Mouse (Mus musculus): Measurements from ENCODE around the gene Cntrl. TPM values are rescaled to one million over a fixed set of nuclear protein-coding genes. Genes with fewer than 3 reads are reported as not detected.

Cntrl gene
- 8.4 and 13.7 TPM in 2 replicates for polyA plus RNA-seq (2015; fragmentation: Nextera tagmentation; extraction: Ambion mirVana)

DNA sequence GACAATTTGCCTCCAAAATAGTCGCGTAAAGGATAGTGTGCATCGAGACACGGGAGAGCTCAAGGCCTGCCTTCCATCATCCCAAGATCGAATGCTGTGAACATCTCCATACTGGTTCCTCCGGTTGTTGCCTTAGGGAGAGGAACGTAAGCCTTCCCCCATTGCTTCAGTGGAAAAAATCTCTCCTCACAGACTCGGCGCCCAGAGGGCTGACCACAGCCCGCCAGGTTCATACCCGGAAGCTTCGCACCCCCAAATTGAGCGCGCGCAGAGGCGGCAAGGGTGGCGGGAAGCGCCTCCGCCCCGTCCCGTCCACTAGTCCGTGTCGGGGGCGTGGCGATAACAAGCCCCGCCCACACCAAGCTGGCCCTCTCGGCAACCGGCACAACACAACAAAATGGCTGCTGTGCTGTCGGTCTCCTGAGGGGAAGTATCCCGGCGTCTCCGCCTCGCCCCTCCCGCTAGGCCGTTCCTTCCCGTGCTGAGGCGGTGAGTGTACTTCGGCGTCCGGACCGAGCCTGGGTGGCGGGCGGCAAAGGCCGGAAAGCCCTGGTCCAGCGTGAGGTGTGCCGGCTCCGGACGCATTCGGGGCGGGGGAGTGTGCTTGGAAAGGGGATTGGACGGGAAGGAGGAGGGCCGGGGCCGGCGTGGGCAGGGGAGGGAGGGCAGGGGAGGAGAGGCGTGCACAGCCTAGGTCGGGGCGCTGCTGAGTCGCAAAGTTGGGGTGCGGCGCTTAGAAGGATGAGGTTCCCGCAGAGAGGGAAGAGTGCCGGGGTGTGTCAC, at the start of gene Cntrl:
Gene Cntrl, plus strand, starts transcription at position 352 of the 783 bp plus-strand sequence.
- peak within 1 kb of the TSS; percentile 85 for H3K4me3 ChIP-seq (replicated peaks)
- WGBS, result under 1% methylated on average over 62 of the region's 62 CpGs

DNA sequence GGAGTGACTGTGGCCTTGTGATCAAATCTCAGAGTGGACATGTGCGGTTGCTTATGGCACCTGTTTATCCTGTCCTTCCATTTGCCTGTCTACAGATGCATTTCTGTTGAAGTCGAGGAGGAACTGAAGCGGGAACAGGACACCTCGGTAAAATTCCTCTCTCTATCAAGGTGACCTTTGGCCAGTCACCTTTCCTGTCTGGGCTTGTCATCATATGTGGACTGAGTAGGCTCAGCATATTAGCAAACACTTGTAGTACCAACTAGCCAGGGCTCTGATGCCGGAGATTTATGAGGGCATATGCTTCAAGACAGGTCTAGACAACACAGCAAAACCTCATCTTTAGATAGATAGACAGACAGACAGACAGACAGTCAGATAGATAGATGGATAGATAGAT, 49.0 kb upstream of the Cntrl start:
- H3K27ac ChIP-seq (replicated peaks), result no peak overlapping the region
- ATAC-seq (ENCODE audit: low FRiP score), result no peak
- WGBS, result 93% methylated on average over 5 of the region's 5 CpGs
- no peaks in the 10 kb centered on the region for H3K36me3 ChIP-seq
- no peaks in the 10 kb centered on the region for H3K4me1 ChIP-seq
- H3K4me2 ChIP-seq, result no peak overlapping the region
- H3K9me3 ChIP-seq (replicated peaks), result no peaks in the 10 kb centered on the region
- H3K9ac ChIP-seq (replicated peaks), result no peak overlapping the region
- H3K27me3 ChIP-seq (replicated peaks), result no peaks in the 10 kb centered on the region
- no peak overlapping the region for H3K4me3 ChIP-seq (replicated peaks)

More for the DNA sequence above, at the start of gene Cntrl:
- Histone ChIP-seq H3K9me3 (replicated peaks) (no peaks in the 10 kb centered on the region), H3K36me3 (no peaks in the 10 kb centered on the region), H3K9ac (replicated peaks) (peak within 1 kb of the TSS; percentile 76), H3K27me3 (replicated peaks) (0 out of 2 replicates have a peak, but pooled peaks cover 2% of the 10 kb centered on the region), H3K4me2 (peak within 1 kb of the TSS; percentile 64), H3K4me1 (peaks cover 16% of the 10 kb centered on the region), H3K27ac (replicated peaks) (peak within 1 kb of the TSS; percentile 91)
- ATAC-seq (ENCODE audit: low FRiP score), result peak; percentile 97

DNA sequence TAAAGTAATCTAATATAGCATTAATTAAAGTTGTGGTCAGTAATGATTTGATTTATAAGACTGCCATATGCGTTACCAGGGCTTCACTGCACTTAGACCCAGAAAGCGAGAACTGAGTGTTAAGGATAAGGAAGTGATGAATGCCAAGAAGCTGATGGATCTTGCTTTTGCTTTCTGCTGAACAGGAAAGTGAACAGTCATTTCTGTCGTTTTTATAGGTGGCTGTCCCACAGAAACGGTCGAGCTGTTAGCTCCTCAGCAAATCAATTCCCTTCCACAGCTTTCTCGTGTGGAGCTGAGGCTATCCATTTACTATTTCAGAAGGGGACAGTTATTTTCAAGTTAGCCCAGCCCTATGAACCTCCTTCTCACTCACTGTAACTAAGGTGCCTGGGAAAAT, 48.4 kb upstream of the Cntrl start:
- Histone ChIP-seq H3K9me3 (replicated peaks) (no peaks in the 10 kb centered on the region), H3K4me3 (replicated peaks) (no peak overlapping the region), H3K27me3 (replicated peaks) (no peaks in the 10 kb centered on the region), H3K27ac (replicated peaks) (no peak overlapping the region), H3K36me3 (no peaks in the 10 kb centered on the region), H3K4me1 (no peaks in the 10 kb centered on the region), H3K4me2 (no peak overlapping the region), H3K9ac (replicated peaks) (no peak overlapping the region)
- WGBS, result 75% methylated on average over 6 of the region's 6 CpGs
- no peak for ATAC-seq (ENCODE audit: low FRiP score)

DNA sequence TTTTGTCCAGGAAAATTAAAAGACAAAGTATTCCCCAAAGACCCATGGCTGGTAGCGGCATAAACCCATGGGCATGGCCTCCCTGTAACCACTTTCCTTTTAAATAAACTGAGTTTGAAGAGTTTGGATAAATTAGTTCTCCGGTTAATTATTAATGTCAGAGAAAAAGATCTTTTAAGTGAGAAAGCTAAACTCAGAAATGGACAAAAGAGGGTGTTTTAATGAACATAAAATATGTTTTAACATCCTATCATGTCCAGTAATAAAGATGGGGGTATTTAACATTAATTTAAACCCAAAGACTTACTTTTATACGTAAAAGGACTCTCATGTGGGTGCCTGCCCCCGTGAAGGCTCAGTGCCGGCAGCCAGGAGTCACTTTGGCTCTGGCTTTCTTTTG, 48.0 kb upstream of the Cntrl start, which contains the start of gene Hc:
Gene Hc, minus strand, starts transcription at position 101 of the 400 bp plus-strand sequence.
- H3K36me3 ChIP-seq, result no peaks in the 10 kb centered on the region
- no peak for ATAC-seq (ENCODE audit: low FRiP score)
- H3K9ac ChIP-seq (replicated peaks), result no peak within 1 kb of the TSS
- no peak within 1 kb of the TSS for H3K27ac ChIP-seq (replicated peaks)
- no peak within 1 kb of the TSS for H3K4me2 ChIP-seq
- no peaks in the 10 kb centered on the region for H3K27me3 ChIP-seq (replicated peaks)
- no peaks in the 10 kb centered on the region for H3K9me3 ChIP-seq (replicated peaks)
- no peak within 1 kb of the TSS for H3K4me3 ChIP-seq (replicated peaks)
- WGBS, result 87% methylated on average over 5 of the region's 5 CpGs
- H3K4me1 ChIP-seq, result no peaks in the 10 kb centered on the region

DNA sequence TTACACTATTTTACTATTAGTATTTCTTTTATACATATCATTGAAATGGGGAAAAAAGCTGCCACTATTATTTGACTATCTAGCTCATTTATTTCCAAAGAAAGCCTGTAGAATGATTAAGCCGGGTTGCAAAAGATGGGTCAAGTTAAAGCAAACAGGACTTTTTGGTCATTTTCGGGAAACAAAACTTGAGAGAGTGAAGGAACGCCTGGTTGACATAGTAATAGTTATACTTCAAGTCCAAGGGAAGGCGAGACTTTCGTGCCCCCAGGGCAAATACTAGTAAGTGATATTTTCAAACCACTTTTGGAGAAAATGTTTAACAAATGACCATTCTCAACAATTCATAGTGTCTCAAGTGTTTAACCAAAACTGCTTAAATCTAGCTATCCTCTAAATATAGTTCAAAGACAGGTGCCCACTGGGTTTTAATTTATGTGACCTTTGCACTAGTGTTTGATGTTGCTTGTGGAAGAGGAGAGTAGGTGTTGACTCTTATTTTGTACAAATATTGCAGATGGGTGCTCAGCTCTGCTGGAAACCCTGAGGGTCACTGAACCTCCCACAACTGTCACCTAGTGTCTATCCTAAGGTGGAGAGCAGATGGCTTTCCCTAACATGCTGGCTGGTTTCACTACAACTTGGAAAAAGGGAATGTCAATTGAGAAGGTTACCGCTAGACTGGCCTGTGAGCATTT, 45.8 kb upstream of the Cntrl start:
- Histone ChIP-seq H3K9me3 (replicated peaks) (no peaks in the 10 kb centered on the region), H3K27ac (replicated peaks) (no peak overlapping the region), H3K9ac (replicated peaks) (no peak overlapping the region), H3K4me1 (no peaks in the 10 kb centered on the region), H3K4me3 (replicated peaks) (no peak overlapping the region), H3K36me3 (no peaks in the 10 kb centered on the region), H3K4me2 (no peak overlapping the region), H3K27me3 (replicated peaks) (no peaks in the 10 kb centered on the region)
- no peak for ATAC-seq (ENCODE audit: low FRiP score)
- 93% methylated on average over 6 of the region's 6 CpGs for WGBS

DNA sequence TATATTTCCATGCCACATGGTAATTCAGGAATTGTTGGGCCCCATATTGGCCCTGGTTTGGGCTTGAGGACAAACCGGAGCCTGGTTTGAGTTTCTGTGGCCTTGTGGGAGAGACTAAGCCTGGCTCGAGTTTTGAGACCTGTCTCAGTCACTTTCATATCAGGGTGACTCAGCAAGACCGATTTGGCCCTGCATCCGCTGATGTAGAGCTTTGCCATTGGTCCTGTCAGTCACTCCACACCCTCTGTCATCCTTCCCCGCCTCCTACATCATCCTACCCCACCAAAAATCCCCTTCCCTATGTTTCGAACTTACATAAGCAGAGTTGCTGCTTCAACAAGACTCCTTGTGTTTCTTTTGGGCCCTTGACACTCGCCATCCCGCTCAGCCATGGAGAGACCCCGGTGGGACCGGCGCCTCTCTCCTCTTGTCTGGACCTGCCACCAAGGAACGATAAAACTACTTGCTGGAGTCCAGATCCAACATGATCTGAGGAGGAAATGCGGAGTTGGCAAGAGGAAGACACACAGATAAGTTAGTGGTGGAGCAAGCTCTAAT, 42.7 kb upstream of the Cntrl start:
- H3K27ac ChIP-seq (replicated peaks), result no peak overlapping the region
- H3K4me2 ChIP-seq, result no peak overlapping the region
- WGBS, result 90% methylated on average over 13 of the region's 13 CpGs
- no peak overlapping the region for H3K4me3 ChIP-seq (replicated peaks)
- no peaks in the 10 kb centered on the region for H3K27me3 ChIP-seq (replicated peaks)
- H3K9me3 ChIP-seq (replicated peaks), result no peaks in the 10 kb centered on the region
- H3K9ac ChIP-seq (replicated peaks), result no peak overlapping the region
- no peaks in the 10 kb centered on the region for H3K4me1 ChIP-seq
- no peak for ATAC-seq (ENCODE audit: low FRiP score)
- H3K36me3 ChIP-seq, result no peaks in the 10 kb centered on the region

DNA sequence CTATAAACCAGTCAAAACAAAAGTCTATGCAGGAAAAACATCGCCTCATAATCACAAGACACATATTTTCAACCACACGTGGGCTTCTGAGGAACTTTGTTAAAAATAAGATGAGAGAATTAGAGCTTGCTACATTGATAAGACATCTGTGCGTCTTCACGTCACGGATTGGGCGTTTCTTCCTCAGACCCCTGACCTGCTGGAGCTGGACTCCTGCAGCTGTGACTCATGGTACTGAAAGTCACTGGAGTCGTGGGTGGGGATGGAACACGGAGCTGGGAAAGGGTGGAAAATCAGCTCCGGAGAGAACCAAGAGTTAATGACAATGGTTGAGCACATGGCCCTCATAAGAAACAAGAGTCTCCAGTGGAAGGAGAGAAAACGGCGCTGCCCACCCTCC, 42.2 kb upstream of the Cntrl start:
- Histone ChIP-seq H3K9me3 (replicated peaks) (no peaks in the 10 kb centered on the region), H3K27ac (replicated peaks) (no peak overlapping the region), H3K9ac (replicated peaks) (no peak overlapping the region), H3K4me1 (no peaks in the 10 kb centered on the region), H3K27me3 (replicated peaks) (no peaks in the 10 kb centered on the region), H3K4me2 (no peak overlapping the region), H3K36me3 (no peaks in the 10 kb centered on the region), H3K4me3 (replicated peaks) (no peak overlapping the region)
- no peak for ATAC-seq (ENCODE audit: low FRiP score)
- WGBS, result 92% methylated on average over 11 of the region's 11 CpGs

DNA sequence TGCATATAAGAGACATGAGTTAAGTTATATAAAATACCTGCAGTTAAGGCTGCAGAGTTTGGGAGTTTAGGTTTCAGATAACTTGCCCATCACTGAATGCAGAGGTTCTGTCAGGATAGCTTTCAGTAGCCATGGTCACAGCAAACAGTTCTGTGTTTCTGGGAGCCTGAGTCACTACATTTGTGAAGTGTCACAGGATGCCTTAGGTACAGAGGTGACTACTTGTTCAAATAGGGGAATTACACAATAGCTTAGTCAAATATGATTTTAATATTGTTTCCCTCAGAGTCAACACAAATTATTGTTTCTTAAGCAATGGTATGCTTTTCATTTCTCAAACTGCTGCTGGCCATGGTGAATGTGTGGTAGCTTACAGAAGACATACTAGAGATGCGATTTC, 40.2 kb upstream of the Cntrl start:
- H3K4me2 ChIP-seq, result no peak overlapping the region
- H3K27ac ChIP-seq (replicated peaks), result no peak overlapping the region
- no peak overlapping the region for H3K4me3 ChIP-seq (replicated peaks)
- 0 out of 2 replicates have a peak, but pooled peaks cover 3% of the 10 kb centered on the region for H3K9me3 ChIP-seq (replicated peaks)
- no peaks in the 10 kb centered on the region for H3K36me3 ChIP-seq
- H3K27me3 ChIP-seq (replicated peaks), result no peaks in the 10 kb centered on the region
- no peak overlapping the region for H3K9ac ChIP-seq (replicated peaks)
- WGBS, result 97% methylated on average over 1 of the region's 1 CpGs
- ATAC-seq (ENCODE audit: low FRiP score), result no peak
- no peaks in the 10 kb centered on the region for H3K4me1 ChIP-seq

DNA sequence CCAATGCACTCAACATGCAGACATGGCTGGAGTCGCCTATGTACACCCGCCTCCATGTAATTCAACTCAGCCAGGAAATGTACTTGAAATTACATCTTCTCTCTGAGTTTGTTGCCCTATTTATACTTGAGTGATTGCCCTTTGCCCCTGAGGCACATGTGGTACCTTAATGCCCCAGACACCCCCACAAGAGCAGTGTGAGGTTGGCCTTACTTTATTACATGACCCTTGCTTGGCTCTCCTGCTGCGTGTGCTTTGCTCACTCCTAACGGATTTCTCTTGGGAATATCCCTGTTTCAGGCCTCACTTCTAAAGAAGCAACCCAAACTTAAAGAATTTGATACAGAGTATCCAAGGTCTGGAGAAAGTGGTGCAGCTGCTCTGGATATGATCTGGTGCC, 39.0 kb upstream of the Cntrl start:
- Histone ChIP-seq H3K9me3 (replicated peaks) (0 out of 2 replicates have a peak, but pooled peaks cover 3% of the 10 kb centered on the region), H3K27ac (replicated peaks) (no peak overlapping the region), H3K4me1 (no peaks in the 10 kb centered on the region), H3K9ac (replicated peaks) (no peak overlapping the region), H3K36me3 (no peaks in the 10 kb centered on the region), H3K27me3 (replicated peaks) (no peaks in the 10 kb centered on the region), H3K4me2 (no peak overlapping the region), H3K4me3 (replicated peaks) (no peak overlapping the region)
- ATAC-seq (ENCODE audit: low FRiP score), result no peak
- 86% methylated on average over 4 of the region's 4 CpGs for WGBS

DNA sequence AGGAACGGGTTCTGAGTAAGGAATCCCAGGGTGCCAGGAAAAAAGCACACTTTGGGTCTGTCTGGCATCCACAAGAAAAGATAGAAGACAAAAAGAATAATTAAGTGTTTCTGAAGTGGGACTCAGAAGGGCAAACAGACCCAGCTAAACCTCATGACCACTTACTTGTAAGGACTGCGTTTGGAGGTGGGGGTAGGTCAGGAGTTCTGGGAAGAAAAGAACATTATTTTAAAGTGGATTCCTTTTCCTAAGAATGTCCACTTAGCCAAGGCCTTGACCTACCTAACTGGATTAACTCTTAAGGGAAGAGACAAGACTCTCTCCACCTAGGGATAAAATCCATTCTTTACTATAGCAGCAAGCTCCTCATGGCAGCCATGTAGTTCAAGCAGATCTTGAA, 36.7 kb upstream of the Cntrl start:
- H3K4me3 ChIP-seq (replicated peaks), result no peak overlapping the region
- no peaks in the 10 kb centered on the region for H3K4me1 ChIP-seq
- H3K9me3 ChIP-seq (replicated peaks), result 0 out of 2 replicates have a peak, but pooled peaks cover 3% of the 10 kb centered on the region
- WGBS, result 56% methylated on average over 2 of the region's 2 CpGs
- H3K9ac ChIP-seq (replicated peaks), result no peak overlapping the region
- no peak overlapping the region for H3K4me2 ChIP-seq
- ATAC-seq (ENCODE audit: low FRiP score), result no peak
- no peaks in the 10 kb centered on the region for H3K27me3 ChIP-seq (replicated peaks)
- no peaks in the 10 kb centered on the region for H3K36me3 ChIP-seq
- no peak overlapping the region for H3K27ac ChIP-seq (replicated peaks)

DNA sequence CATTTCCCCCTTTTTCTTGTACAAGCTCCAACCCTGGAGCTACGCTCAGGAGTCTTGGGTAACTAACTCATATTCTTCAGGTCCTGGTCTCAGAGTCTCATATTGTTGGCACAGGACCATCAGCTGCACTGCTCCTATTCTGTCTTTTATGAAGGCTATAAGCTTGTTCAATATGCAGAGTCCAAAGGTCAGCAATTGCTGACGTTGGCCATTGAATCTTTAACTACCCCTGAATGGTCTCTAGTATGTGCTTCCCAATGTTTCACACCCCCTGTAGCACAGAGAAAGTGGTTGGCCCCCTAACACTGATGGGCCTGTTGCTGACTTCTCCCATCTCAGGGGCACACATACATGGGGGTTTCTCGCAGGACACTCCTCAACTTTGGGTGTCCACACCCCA, 35.0 kb upstream of the Cntrl start:
- H3K9me3 ChIP-seq (replicated peaks), result 0 out of 2 replicates have a peak, but pooled peaks cover 3% of the 10 kb centered on the region
- H3K4me3 ChIP-seq (replicated peaks), result no peak overlapping the region
- WGBS, result 82% methylated on average over 3 of the region's 3 CpGs
- no peak for ATAC-seq (ENCODE audit: low FRiP score)
- no peak overlapping the region for H3K9ac ChIP-seq (replicated peaks)
- H3K27ac ChIP-seq (replicated peaks), result no peak overlapping the region
- no peaks in the 10 kb centered on the region for H3K36me3 ChIP-seq
- H3K4me1 ChIP-seq, result no peaks in the 10 kb centered on the region
- no peak overlapping the region for H3K4me2 ChIP-seq
- H3K27me3 ChIP-seq (replicated peaks), result no peaks in the 10 kb centered on the region

DNA sequence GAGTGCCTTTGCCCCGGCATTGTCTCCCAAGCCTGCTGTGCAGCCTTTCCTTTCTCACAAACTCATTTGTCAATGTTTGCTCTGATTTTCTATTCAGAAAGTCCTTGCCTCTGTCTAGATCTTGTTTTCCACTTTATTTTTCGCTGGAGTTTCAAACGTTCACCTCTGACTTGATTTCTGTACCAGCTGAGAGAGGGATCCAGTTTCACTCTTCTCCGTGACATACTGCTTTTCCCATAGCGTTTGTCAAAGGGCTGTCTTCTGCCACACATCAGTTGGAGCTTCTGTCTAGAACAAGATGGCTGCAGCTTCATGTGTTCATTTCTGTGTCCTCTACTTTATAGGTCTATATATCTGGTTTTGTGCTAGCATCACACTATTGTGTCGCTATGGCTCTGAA, 30.1 kb upstream of the Cntrl start:
- no peaks in the 10 kb centered on the region for H3K36me3 ChIP-seq
- no peak overlapping the region for H3K9ac ChIP-seq (replicated peaks)
- no peaks in the 10 kb centered on the region for H3K27me3 ChIP-seq (replicated peaks)
- H3K27ac ChIP-seq (replicated peaks), result no peak overlapping the region
- H3K9me3 ChIP-seq (replicated peaks), result no peaks in the 10 kb centered on the region
- WGBS, result 72% methylated on average over 6 of the region's 6 CpGs
- no peak overlapping the region for H3K4me2 ChIP-seq
- no peaks in the 10 kb centered on the region for H3K4me1 ChIP-seq
- no peak overlapping the region for H3K4me3 ChIP-seq (replicated peaks)
- ATAC-seq (ENCODE audit: low FRiP score), result no peak

Data from neural tube, embryonic 15.5 days (tissue).